Mouse (Mus musculus) mesoderm, embryonic 11.5 days (tissue): ENCODE measurements around the gene Cd81.

Experiments used
- DNase-seq: peaks from one replicate; pipeline ENCODE4 v3.0.0-alpha.2; 2012; ENCODE audit warnings: low read depth, low spot score

The Cd81 gene

GRCm38 (mm10) chr7:143110803-143111202 is 58.3 kb downstream of the Cd81 start:
- DNase-seq: no peak

- no peak for DNase-seq
Observed at GRCm38 (mm10) chr7:143111719-143112118, 59.2 kb downstream of the Cd81 start.

DNA sequence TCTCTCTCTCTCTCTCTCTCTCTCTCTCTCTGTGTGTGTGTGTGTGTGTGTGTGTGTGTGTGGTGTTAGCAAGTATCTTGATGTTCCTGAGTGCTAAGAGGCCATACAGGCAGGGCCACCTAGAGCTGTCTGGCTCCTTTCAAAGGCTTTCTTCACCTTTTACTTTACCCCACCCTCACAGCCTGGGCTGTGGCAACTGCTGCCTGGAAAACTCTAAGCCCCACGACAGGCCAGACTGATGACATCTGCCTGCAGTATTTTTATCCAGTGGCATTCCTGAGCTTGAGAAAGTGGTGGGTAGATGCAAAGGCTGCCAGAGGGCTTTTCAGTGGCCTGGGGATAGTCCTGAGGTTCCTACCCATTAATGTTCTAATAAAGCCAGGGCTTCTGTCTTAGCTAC is 59.9 kb downstream of the Cd81 start:
- no peak for DNase-seq

GRCm38 (mm10) chr7:143114773-143115172 is 62.2 kb downstream of the Cd81 start:
- DNase-seq: no peak

GRCm38 (mm10) chr7:143116521-143116920 is 64.0 kb downstream of the Cd81 start:
- DNase-seq: no peak
